Mouse (Mus musculus): ENCODE data around the gene Nfx1. TPM values are rescaled to one million over a fixed set of nuclear protein-coding genes. Genes with fewer than 3 reads are reported as not detected.

The Nfx1 gene
- polyA plus RNA-seq, 1 experiment from 2014 or later: 114 TPM

Small RNA genes lying within 50 kb of the gene (microRNA-seq; reads per million reads assigned to microRNA genes)
- gene Mir3094: 2.9 reads per million, percentile 19 among the genes with 10 or more reads in this experiment

Other genes with a start within 250 kb of the Nfx1 start
- 669 and 677 TPM in 2 replicates for gene Dnaja1, start 248.8 kb upstream of the Nfx1 start, polyA plus RNA-seq (2014; fragmentation: Nextera tagmentation; extraction: Ambion mirVana)
- gene Smu1, start 213.0 kb upstream of the Nfx1 start, polyA plus RNA-seq (2014; fragmentation: Nextera tagmentation; extraction: Ambion mirVana): 114 and 136 TPM in 2 replicates
- 4.3 and 7.6 TPM in 2 replicates for gene B4galt1, start 116.9 kb upstream of the Nfx1 start, polyA plus RNA-seq (2014; fragmentation: Nextera tagmentation; extraction: Ambion mirVana)
- gene Spink4, start 50.9 kb upstream of the Nfx1 start, polyA plus RNA-seq (2014; fragmentation: Nextera tagmentation; extraction: Ambion mirVana): not detected in 2 replicates
- 203 and 204 TPM in 2 replicates for gene Bag1, start 22.6 kb upstream of the Nfx1 start, polyA plus RNA-seq (2014; fragmentation: Nextera tagmentation; extraction: Ambion mirVana)
- gene Chmp5, start 22.5 kb upstream of the Nfx1 start, polyA plus RNA-seq (2014; fragmentation: Nextera tagmentation; extraction: Ambion mirVana): 172 and 186 TPM in 2 replicates
- gene Aqp7, start 77.2 kb downstream of the Nfx1 start, polyA plus RNA-seq (2014; fragmentation: Nextera tagmentation; extraction: Ambion mirVana): 0.16 TPM in 1 of 2 replicates, not detected in the other
- gene Aqp3, start 127.3 kb downstream of the Nfx1 start, polyA plus RNA-seq (2014; fragmentation: Nextera tagmentation; extraction: Ambion mirVana): 0.22 TPM in 1 of 2 replicates, not detected in the other
- gene Nol6, start 153.5 kb downstream of the Nfx1 start, polyA plus RNA-seq (2014; fragmentation: Nextera tagmentation; extraction: Ambion mirVana): 35.7 and 38.1 TPM in 2 replicates
- 75.7 and 80.7 TPM in 2 replicates for gene Ube2r2, start 164.8 kb downstream of the Nfx1 start, polyA plus RNA-seq (2014; fragmentation: Nextera tagmentation; extraction: Ambion mirVana)